Mouse (Mus musculus): ENCODE results near the gene Samsn1.

DNA sequence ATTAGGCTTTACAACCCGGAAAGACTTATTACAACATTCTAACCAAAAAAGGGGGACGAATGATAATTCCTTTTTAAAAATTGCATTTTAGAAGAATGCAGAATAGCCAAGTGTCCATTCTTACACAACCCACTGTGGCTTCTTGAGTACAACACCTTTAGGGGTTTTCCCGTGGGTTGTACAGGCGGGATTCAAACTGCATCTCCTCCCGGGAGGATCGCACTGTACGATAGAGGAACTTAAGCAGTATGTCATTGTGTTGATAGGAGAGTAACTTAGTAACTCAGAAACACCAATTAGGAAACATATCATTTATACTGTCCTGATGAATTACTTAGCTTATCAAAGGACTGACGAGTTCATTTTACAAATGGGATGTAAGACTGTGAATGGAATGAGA lies 149.8 kb downstream of the Samsn1 start:
- TF ChIP-seq CTCF (IDR thresholded peaks at IDR 0.05; ENCODE audit: borderline replicate concordance, insufficient read depth, low read length) (no peak), POLR2A (IDR thresholded peaks at IDR 0.05; ENCODE audit: low read depth, low read length) (no peak)
